Mouse (Mus musculus) ES-Bruce4 (cell line): ENCODE measurements around the gene Apba1.

ENCODE experiments used
- CTCF ChIP-seq: IDR thresholded peaks from one replicate; pipeline ENCODE4 v1.8.1; 2011; ENCODE audit warnings: low read depth, low read length
- EP300 ChIP-seq: IDR thresholded peaks from 2 replicates; pipeline ENCODE4 v1.6.1; 2011; ENCODE audit warnings: low read depth, low read length; ENCODE audit not compliant: insufficient read depth
- POLR2A ChIP-seq: IDR thresholded peaks from one replicate; pipeline ENCODE4 v1.8.1; 2011; ENCODE audit warnings: low read length; ENCODE audit not compliant: insufficient read depth

DNA sequence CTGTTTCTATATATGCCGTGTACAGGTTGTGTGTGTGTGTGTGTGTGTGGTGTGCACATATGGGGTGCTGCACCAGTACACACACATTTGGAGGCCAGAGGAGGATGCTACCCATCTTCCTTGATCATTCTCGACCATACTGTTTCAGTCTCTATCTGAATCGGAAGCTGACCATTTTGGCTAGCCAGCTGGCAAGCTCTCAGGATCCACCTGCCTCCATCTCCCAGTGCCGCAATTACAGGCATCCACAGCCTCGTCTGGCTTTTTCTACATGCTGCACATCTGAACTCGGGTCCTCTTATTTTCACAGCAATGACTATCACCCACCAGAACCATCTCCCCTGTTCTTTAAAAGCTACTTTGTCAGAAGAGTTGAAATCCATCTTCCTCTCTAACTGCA is 132.7 kb downstream of the Apba1 start:
- TF ChIP-seq CTCF: no peak
- TF ChIP-seq EP300: no peak
- no peak for TF ChIP-seq POLR2A
